Mouse (Mus musculus): ENCODE data around the gene Nup93. TPM values are rescaled to one million over a fixed set of nuclear protein-coding genes. Genes with fewer than 3 reads are reported as not detected.

The Nup93 gene
- polyA plus RNA-seq, 1 experiment, result 23.7 TPM

DNA sequence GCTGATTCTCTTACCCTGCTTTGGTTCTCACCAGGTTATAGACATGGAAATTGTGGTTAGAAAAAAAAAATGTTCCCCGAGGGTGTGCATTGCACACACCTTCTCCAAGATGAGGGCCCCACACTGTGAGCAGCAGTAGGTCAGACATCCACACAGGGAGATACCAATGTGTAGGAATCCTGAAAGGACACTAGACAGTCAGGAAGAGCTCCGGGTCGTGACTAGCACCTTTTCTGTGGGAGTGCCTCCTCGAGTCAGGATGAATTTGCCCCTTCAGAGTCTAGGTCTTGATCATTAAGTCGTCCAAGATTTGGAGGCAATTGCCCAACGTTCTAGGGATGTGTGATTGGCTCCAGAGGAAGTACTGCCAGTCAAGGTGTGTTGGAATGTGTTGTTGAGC lies 28.6 kb upstream of the Nup93 start:
- no peak for TF ChIP-seq POLR2A (IDR thresholded peaks at IDR 0.05; ENCODE audit: borderline replicate concordance, low read depth, low read length)
- TF ChIP-seq CTCF (IDR thresholded peaks at IDR 0.05; ENCODE audit: low read depth, low read length), result no peak
- no peak overlapping the region for H3K27ac ChIP-seq (ENCODE audit: insufficient read depth, low read depth, low read length)
- peaks cover 25% of the 10 kb centered on the region for H3K4me1 ChIP-seq (ENCODE audit: control insufficient read depth, insufficient read depth, low read length)
- H3K4me3 ChIP-seq (ENCODE audit: insufficient read depth, low read length), result no peak overlapping the region

DNA sequence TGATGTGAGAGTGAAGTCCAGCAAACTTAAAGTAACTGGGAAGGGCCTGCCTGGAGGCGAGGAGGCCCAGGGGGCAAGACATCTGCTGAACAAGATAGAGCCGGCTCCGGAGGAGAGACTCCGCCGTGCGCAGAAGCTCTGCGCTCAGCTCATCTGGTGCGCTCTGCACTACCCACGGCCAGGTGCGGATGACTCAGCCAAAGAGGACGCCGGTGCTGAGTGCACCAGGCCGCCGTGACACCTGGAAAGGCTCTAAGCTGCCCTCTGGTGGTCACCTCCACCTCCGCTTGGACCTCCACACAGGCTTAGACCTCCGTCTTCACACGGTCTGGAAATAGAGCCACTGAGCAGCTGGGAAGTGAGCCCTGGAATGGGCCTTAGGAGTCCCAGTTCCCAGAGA lies 27.8 kb upstream of the Nup93 start:
- peaks cover 25% of the 10 kb centered on the region for H3K4me1 ChIP-seq (ENCODE audit: control insufficient read depth, insufficient read depth, low read length)
- H3K27ac ChIP-seq (ENCODE audit: insufficient read depth, low read depth, low read length), result no peak overlapping the region
- no peak for TF ChIP-seq CTCF (IDR thresholded peaks at IDR 0.05; ENCODE audit: low read depth, low read length)
- TF ChIP-seq POLR2A (IDR thresholded peaks at IDR 0.05; ENCODE audit: borderline replicate concordance, low read depth, low read length), result no peak
- no peak overlapping the region for H3K4me3 ChIP-seq (ENCODE audit: insufficient read depth, low read length)

DNA sequence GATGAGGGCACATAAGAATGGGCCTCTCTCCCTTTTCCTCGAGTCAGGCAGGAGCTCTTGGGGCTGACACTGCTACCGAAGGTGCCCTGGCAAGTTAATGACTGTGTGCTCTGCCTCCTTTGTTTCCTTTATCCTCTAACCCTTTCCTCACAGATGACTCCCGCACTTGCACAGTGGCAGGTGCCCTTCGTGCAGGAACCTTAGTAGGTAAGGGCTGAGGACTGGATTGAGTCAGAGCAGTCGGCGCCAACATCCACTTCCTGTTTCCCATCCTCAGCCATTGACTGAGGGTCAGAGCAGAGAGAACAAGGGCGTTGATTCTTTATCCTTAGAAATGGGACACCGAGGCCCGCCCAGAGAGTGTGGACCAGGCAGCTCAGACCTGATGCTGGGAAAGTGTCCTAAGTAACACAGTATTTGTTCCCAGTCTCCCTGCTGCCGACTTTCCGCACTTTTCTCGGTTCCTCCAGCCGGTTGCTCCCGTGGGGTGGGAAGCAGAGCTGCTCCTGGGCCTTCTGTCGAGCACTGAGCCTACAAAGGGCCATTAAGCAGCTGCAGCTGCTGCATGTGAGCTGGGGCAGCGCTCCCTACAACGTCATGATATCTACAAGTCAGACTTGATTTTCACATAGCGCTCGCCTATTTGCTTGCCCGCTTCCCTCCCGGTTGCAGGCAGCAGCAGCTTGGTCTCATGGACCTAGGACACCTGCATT lies 26.9 kb upstream of the Nup93 start:
- H3K27ac ChIP-seq (ENCODE audit: insufficient read depth, low read depth, low read length), result no peak overlapping the region
- peaks cover 23% of the 10 kb centered on the region for H3K4me1 ChIP-seq (ENCODE audit: control insufficient read depth, insufficient read depth, low read length)
- TF ChIP-seq POLR2A (IDR thresholded peaks at IDR 0.05; ENCODE audit: borderline replicate concordance, low read depth, low read length) (no peak), CTCF (IDR thresholded peaks at IDR 0.05; ENCODE audit: low read depth, low read length) (no peak)
- H3K4me3 ChIP-seq (ENCODE audit: insufficient read depth, low read length), result no peak overlapping the region

DNA sequence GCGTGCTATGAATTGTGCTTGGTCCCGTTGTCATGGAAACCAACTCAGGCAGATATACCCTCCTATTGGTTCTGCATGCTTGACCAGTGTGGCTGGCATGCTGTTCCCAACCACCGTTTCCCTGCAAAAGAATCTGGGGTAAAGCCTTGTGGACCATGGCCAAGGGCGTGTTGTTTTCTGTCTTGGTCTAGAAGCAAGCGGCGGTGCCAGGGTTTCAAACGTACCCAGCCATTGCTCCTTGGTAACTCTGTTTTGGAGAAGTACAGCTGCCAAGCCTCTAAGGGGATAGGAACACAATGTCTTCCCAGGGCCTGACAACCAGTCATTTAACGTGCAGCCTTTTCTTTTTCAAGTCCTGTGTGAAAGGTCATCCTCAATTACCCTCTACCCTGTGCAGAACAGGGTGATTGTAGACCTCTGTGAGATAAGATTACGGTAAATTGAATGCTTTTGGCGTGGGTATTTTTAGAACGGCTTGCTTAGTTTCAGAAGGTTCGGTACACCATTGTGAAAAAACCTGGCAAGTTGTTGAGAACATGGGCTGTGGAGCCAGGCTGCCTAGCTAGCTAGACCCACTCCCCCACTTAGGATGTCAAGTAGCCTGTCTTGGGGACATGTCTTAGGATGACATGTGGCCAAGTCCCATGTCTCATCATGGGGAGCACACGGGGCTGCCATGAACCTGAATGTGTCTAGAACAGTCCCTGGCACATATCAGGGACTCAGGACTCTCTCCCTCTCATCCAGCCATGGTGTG lies 24.9 kb upstream of the Nup93 start:
- H3K4me3 ChIP-seq (ENCODE audit: insufficient read depth, low read length), result no peak overlapping the region
- peaks cover 17% of the 10 kb centered on the region for H3K4me1 ChIP-seq (ENCODE audit: control insufficient read depth, insufficient read depth, low read length)
- TF ChIP-seq CTCF (IDR thresholded peaks at IDR 0.05; ENCODE audit: low read depth, low read length) (no peak), POLR2A (IDR thresholded peaks at IDR 0.05; ENCODE audit: borderline replicate concordance, low read depth, low read length) (no peak)
- no peak overlapping the region for H3K27ac ChIP-seq (ENCODE audit: insufficient read depth, low read depth, low read length)

DNA sequence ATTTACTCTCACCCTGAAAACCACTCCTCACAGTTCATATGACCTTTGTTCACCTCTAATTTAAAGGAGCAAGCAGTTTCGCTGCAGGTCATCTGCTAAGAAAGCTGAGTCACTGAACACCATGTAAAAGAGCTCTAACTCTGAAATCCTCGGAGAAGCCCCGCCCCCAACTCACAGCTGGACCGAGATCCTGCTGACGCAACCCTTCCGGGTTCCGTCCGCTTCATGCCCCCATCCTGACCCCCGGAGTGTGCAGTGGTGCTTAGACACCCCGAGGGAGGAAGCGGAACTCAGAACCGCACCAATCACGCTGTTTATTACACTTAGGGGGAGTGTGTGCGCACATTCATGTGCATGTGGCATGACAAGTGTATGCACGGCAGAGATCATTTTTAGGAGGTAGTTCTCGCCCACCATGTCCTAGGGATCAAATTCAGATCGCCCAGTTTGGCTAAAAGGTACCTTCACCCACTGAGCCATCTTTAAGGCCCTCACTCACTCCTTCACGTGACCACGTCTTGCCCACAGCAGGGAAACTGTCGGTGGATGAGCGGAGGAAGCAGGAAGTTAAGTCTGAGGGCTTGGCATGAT lies 23.2 kb upstream of the Nup93 start:
- Histone ChIP-seq H3K4me3 (ENCODE audit: insufficient read depth, low read length) (peak overlapping the region; percentile 58), H3K27ac (ENCODE audit: insufficient read depth, low read depth, low read length) (peak overlapping the region; percentile 93), H3K4me1 (ENCODE audit: control insufficient read depth, insufficient read depth, low read length) (peaks cover 23% of the 10 kb centered on the region)
- TF ChIP-seq CTCF (IDR thresholded peaks at IDR 0.05; ENCODE audit: low read depth, low read length), result no peak
- TF ChIP-seq POLR2A (IDR thresholded peaks at IDR 0.05; ENCODE audit: borderline replicate concordance, low read depth, low read length), result no peak

DNA sequence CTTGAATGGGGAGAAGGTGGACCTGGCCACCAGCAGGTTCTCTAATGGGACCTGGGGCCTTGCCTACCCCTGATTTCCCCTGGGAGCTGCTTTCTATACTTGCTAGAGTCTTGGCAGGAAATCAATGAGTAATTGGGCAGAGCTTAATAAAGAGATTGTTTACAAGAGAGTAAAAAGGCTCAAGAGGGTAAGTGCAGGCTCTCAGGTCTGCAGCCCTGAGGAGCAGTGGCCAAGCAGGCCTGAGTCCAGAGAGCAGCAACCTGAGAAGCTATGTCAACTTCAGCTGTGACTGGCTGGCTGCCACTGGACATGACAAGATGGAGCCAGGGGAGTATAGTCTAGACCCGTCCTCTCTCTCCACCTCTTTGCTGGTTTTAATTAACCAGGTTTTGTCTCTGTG lies 21.4 kb upstream of the Nup93 start:
- Histone ChIP-seq H3K4me1 (ENCODE audit: control insufficient read depth, insufficient read depth, low read length) (peaks cover 18% of the 10 kb centered on the region), H3K4me3 (ENCODE audit: insufficient read depth, low read length) (no peak overlapping the region), H3K27ac (ENCODE audit: insufficient read depth, low read depth, low read length) (no peak overlapping the region)
- TF ChIP-seq CTCF (IDR thresholded peaks at IDR 0.05; ENCODE audit: low read depth, low read length) (no peak), POLR2A (IDR thresholded peaks at IDR 0.05; ENCODE audit: borderline replicate concordance, low read depth, low read length) (no peak)

DNA sequence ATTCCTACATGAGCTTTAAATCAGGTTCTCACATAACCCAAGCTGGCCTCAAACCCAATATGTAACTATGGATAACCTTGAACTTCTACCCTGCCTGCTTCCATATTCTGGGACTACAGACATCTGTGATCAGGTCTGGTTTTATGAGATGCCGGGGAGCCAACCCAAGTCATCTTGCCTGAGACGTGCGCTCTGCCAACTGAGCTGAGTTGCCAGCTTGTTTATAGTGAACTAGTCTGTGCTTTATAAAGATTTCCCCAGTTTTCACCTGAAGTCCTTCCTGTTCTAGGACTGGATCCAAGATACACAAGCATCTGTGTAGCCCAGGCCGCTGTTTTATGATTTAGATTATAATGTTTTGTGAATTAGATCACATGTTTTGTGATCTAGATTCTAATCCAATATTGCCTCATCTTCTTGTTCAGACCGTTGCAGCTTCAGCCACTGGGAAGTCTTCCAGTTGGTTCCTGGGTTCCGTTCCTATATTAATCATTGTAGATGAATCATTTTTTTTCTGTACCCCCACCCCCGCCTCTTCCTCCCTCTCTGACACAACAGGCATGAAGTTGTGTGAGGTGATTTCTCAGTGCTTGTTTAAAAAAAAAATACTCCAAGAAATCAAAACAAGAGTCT lies 19.7 kb upstream of the Nup93 start:
- no peak overlapping the region for H3K4me3 ChIP-seq (ENCODE audit: insufficient read depth, low read length)
- peak overlapping the region; percentile 4; the same call in 1 of the 2 replicates for H3K27ac ChIP-seq (ENCODE audit: insufficient read depth, low read depth, low read length)
- TF ChIP-seq CTCF (IDR thresholded peaks at IDR 0.05; ENCODE audit: low read depth, low read length) (no peak), POLR2A (IDR thresholded peaks at IDR 0.05; ENCODE audit: borderline replicate concordance, low read depth, low read length) (no peak)
- H3K4me1 ChIP-seq (ENCODE audit: control insufficient read depth, insufficient read depth, low read length), result peaks cover 18% of the 10 kb centered on the region

DNA sequence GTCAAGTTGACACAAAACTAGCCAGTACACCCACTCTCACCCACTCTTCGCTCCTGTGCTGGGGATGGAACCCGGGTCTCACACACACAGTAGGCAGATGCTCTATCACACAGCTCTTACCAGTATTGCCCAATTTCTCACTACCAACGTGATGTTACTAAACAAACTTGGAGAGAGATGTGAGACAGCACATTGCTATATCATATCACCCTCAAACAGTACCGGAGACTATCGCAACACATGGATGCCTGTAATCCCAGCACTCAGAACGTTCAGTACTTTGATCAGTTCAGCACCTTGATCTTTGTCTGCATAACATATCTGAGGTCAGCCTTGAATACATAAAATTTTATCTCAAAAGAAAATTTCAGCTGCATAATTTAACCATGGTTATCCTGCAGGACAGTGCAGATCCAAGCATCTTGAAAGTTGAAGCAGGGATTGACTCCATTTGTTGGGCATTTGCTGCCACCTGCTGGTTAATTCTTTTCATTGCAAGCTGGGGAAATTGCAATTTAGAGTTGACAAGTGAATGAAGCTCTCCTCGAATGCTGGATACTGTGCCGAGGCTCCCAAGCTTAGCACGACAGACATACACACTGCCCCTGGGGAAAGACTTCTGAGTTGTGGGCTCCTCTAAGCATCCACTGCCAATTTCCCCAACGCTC lies 15.0 kb upstream of the Nup93 start:
- Histone ChIP-seq H3K27ac (ENCODE audit: insufficient read depth, low read depth, low read length) (no peak overlapping the region), H3K4me3 (ENCODE audit: insufficient read depth, low read length) (no peak overlapping the region)
- TF ChIP-seq CTCF (IDR thresholded peaks at IDR 0.05; ENCODE audit: low read depth, low read length) (no peak), POLR2A (IDR thresholded peaks at IDR 0.05; ENCODE audit: borderline replicate concordance, low read depth, low read length) (no peak)

DNA sequence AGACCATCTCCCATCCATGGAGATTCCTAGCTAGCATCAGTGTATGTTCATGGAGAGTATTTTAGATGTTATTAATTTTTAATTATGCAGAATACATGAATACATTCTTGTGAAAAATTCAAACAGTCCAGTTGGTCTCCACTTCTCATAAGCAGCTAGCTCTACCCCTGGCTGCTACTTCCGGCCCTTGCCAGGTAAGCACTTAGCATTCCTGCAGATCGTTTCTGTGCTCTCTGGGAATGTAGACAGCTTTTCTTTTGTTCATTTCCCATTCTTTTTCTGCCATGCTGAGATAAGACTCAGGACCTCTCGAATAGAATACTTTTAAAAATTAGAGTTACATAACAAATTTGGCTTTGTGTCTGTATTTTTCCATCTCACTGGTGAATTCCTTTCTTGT lies 10.3 kb upstream of the Nup93 start:
- no peaks in the 10 kb centered on the region for H3K4me1 ChIP-seq (ENCODE audit: control insufficient read depth, insufficient read depth, low read length)
- TF ChIP-seq CTCF (IDR thresholded peaks at IDR 0.05; ENCODE audit: low read depth, low read length), result no peak
- no peak for TF ChIP-seq POLR2A (IDR thresholded peaks at IDR 0.05; ENCODE audit: borderline replicate concordance, low read depth, low read length)
- H3K27ac ChIP-seq (ENCODE audit: insufficient read depth, low read depth, low read length), result no peak overlapping the region
- H3K4me3 ChIP-seq (ENCODE audit: insufficient read depth, low read length), result no peak overlapping the region

More for the DNA sequence above, 15.0 kb upstream of the Nup93 start:
- H3K4me1 ChIP-seq (ENCODE audit: control insufficient read depth, insufficient read depth, low read length), result peaks cover 6% of the 10 kb centered on the region
